In genomic region chr9:20814521-20815272, GRCm38 (mm10) we compare ENCODE assay signal across 8 mouse cellular contexts. TPM values are rescaled to one million over a fixed set of nuclear protein-coding genes. Genes with fewer than 3 reads are reported as not detected.
DNase-seq lines count a peak whose midpoint lies in the region; ATAC-seq and TF ChIP-seq lines count a peak whose summit lies in the region.

Gene Col5a3, minus strand, starts transcription at chr9:20815067.

- peak within 1 kb of the TSS; percentile 5; the same call in 1 of the 2 replicates for H3K4me3 ChIP-seq in intestine, postnatal 0 days (ENCODE audit: low read depth, low read length)
- peak within 1 kb of the TSS; percentile 20 for H3K4me3 ChIP-seq in lung, embryonic 16.5 days (ENCODE audit: low read length)

- H3K27ac ChIP-seq in intestine, postnatal 0 days (ENCODE audit: low read depth, low read length), result no peak within 1 kb of the TSS
- H3K27ac ChIP-seq in lung, embryonic 16.5 days (ENCODE audit: low read length), result no peak within 1 kb of the TSS

- no peaks in the 10 kb centered on the region for H3K36me3 ChIP-seq in intestine, postnatal 0 days (ENCODE audit: control insufficient read depth, insufficient read depth)
- no peaks in the 10 kb centered on the region for H3K36me3 ChIP-seq in lung, embryonic 16.5 days (ENCODE audit: control insufficient read depth, insufficient read depth, low read length)

- peak within 1 kb of the TSS; percentile 46 for H3K4me2 ChIP-seq in intestine, postnatal 0 days (replicated peaks; ENCODE audit: low read depth)
- peak within 1 kb of the TSS; percentile 43 for H3K4me2 ChIP-seq in lung, embryonic 16.5 days (ENCODE audit: low read depth, low read length)

- H3K9me3 ChIP-seq in intestine, postnatal 0 days (ENCODE audit: control insufficient read depth), result no peaks in the 10 kb centered on the region
- H3K9me3 ChIP-seq in lung, embryonic 16.5 days (ENCODE audit: control insufficient read depth, low read length), result no peaks in the 10 kb centered on the region

- H3K27me3 ChIP-seq in intestine, postnatal 0 days (replicated peaks; ENCODE audit: control insufficient read depth, insufficient read depth, low read length), result 0 out of 2 replicates have a peak, but pooled peaks cover 3% of the 10 kb centered on the region
- H3K27me3 ChIP-seq in lung, embryonic 16.5 days (ENCODE audit: control insufficient read depth, insufficient read depth, low read depth, low read length), result peaks cover 3% of the 10 kb centered on the region; the same call in 1 of the 2 replicates

- H3K9ac ChIP-seq in intestine, postnatal 0 days (ENCODE audit: low read depth, low read length), result no peak within 1 kb of the TSS
- 0 out of 2 replicates have a peak within 1 kb of the TSS, but pooled peaks have one; percentile 8 for H3K9ac ChIP-seq in lung, embryonic 16.5 days (ENCODE audit: low read length)

- peak; percentile 91 for DNase-seq in R1 (ENCODE audit: low read depth, low spot score)
- peak; percentile 19 for DNase-seq in embryo, embryonic 11.5 days (ENCODE audit: low read depth, low spot score)
- peak; percentile 99 for DNase-seq in heart, adult 11 months
- peak; percentile 76 for DNase-seq in skeletal muscle tissue, adult 2 months (ENCODE audit: low read depth, low spot score)
- no peak for DNase-seq in right cerebral cortex, postnatal 4 days
- no peak for DNase-seq in thymus, postnatal 14 days

- 8% methylated on average over 29 of the region's 29 CpGs for WGBS in intestine, postnatal 0 days
- WGBS in lung, embryonic 16.5 days, result 6% methylated on average over 29 of the region's 29 CpGs

- ATAC-seq in intestine, postnatal 0 days, result peak; percentile 46; the same call in 1 of the 2 replicates
- peak; percentile 85 for ATAC-seq in lung, embryonic 16.5 days (ENCODE audit: low read depth)

- no peaks in the 10 kb centered on the region for H3K4me1 ChIP-seq in intestine, postnatal 0 days (replicated peaks; ENCODE audit: control insufficient read depth, insufficient read depth, low read length)
- peaks cover 6% of the 10 kb centered on the region for H3K4me1 ChIP-seq in lung, embryonic 16.5 days (replicated peaks; ENCODE audit: control insufficient read depth, insufficient read depth, low read length)

- TF ChIP-seq CTCF in intestine, postnatal 0 days (IDR thresholded peaks at IDR 0.05; ENCODE audit: low read depth), result no peak

RNA-seq across cellular contexts. Expression of gene Col5a3, which starts in this region (rescaled TPM):
- 1.2 and 1.9 TPM in 2 replicates for polyA plus RNA-seq in intestine, postnatal 0 days (2015; fragmentation: Nextera tagmentation; extraction: Ambion mirVana)
- 1.2 and 1.8 TPM in 2 replicates for polyA plus RNA-seq in lung, embryonic 16.5 days (2015; fragmentation: Nextera tagmentation; extraction: Ambion mirVana)

Comparison
In these comparisons a context has a peak if more than half of its experiments do, and no peak if none do; other contexts are left out.
1. DNase-seq: peak in R1 (single experiment), embryo, embryonic 11.5 days (single experiment), heart, adult 11 months (single experiment) and skeletal muscle tissue, adult 2 months (single experiment); none in right cerebral cortex, postnatal 4 days (single experiment) and thymus, postnatal 14 days (single experiment).